Mouse (Mus musculus) heart, postnatal 4 days (tissue): Measurements from ENCODE around the gene Olfr231. TPM values are rescaled to one million over a fixed set of nuclear protein-coding genes. Genes with fewer than 3 reads are reported as not detected.

Experiments
- DNase-seq: peaks from one replicate; pipeline ENCODE4 v3.0.0; 2021
- total RNA-seq, 2 experiments: library from RNA; stranded (reverse); gene quantifications; 2 replicates each; pipeline ENCODE4 v1.2.3; 2021

Gene Olfr231
- total RNA-seq: not detected

GRCm38 (mm10) chr1:174121062-174121461 lies at the start of gene Olfr231:
TSS of gene Olfr231 (minus strand) at chr1:174121162.
- no peak for DNase-seq

- no peak for DNase-seq
Observed at GRCm38 (mm10) chr1:174169024-174169423, 48.1 kb upstream of the Olfr231 start.

- no peak for DNase-seq
Observed at GRCm38 (mm10) chr1:174159095-174159494, 38.1 kb upstream of the Olfr231 start.

GRCm38 (mm10) chr1:174158512-174158911 lies 37.5 kb upstream of the Olfr231 start:
- no peak for DNase-seq

- no peak for DNase-seq
Observed at GRCm38 (mm10) chr1:174157622-174158021, 36.7 kb upstream of the Olfr231 start.

GRCm38 (mm10) chr1:174155333-174155732 lies 34.4 kb upstream of the Olfr231 start, which contains the start of gene Olfr420:
TSS of gene Olfr420 (plus strand) at chr1:174155633.
- DNase-seq: no peak

- DNase-seq: no peak
Observed at GRCm38 (mm10) chr1:174149289-174149688, 28.3 kb upstream of the Olfr231 start.

- DNase-seq: no peak
Observed at GRCm38 (mm10) chr1:174146696-174147095, 25.7 kb upstream of the Olfr231 start.

- DNase-seq: no peak
Observed at GRCm38 (mm10) chr1:174141384-174141783, 20.4 kb upstream of the Olfr231 start.

- no peak for DNase-seq
Observed at GRCm38 (mm10) chr1:174131999-174132398, 11.0 kb upstream of the Olfr231 start.

GRCm38 (mm10) chr1:174131217-174131616 lies 10.3 kb upstream of the Olfr231 start, which contains the start of gene Olfr424:
TSS of gene Olfr424 (plus strand) at chr1:174131517.
- no peak for DNase-seq

GRCm38 (mm10) chr1:174103735-174104134 lies 17.2 kb downstream of the Olfr231 start:
- no peak for DNase-seq

GRCm38 (mm10) chr1:174096591-174096990 lies 24.4 kb downstream of the Olfr231 start, which contains the start of gene Olfr427:
TSS of gene Olfr427 (plus strand) at chr1:174096891.
- no peak for DNase-seq

GRCm38 (mm10) chr1:174084031-174084430 lies 36.9 kb downstream of the Olfr231 start, which contains the start of gene Olfr429:
TSS of gene Olfr429 (plus strand) at chr1:174084331.
- no peak for DNase-seq

GRCm38 (mm10) chr1:174066305-174066704 lies 54.7 kb downstream of the Olfr231 start, which contains the start of gene Olfr430:
TSS of gene Olfr430 (plus strand) at chr1:174066605.
- no peak for DNase-seq

Other genes with a start within 250 kb of the Olfr231 start
- gene Ifi211, start 208.1 kb downstream of the Olfr231 start, total RNA-seq: under 1 TPM; 0.24 to 0.36 TPM
- 1 to 10 TPM; 5.5 to 5.8 TPM for gene Mndal, start 178.7 kb downstream of the Olfr231 start, total RNA-seq
- 1 to 10 TPM; 4.7 to 5.7 TPM for gene Ifi203, start 178.5 kb downstream of the Olfr231 start, total RNA-seq
- not detected for gene Ifi202b, start 138.4 kb downstream of the Olfr231 start, total RNA-seq
- gene Ifi205, start 89.4 kb downstream of the Olfr231 start, total RNA-seq: under 1 TPM in 1 of 2 experiments, not detected in 1; 0.33 TPM
- not detected for gene Olfr433, start 80.5 kb downstream of the Olfr231 start, total RNA-seq
- not detected for gene Olfr432, start 72.0 kb downstream of the Olfr231 start, total RNA-seq
- gene Olfr430, start 54.6 kb downstream of the Olfr231 start, total RNA-seq: not detected
- not detected for gene Olfr429, start 36.8 kb downstream of the Olfr231 start, total RNA-seq
- gene Olfr427, start 24.3 kb downstream of the Olfr231 start, total RNA-seq: not detected
- not detected for gene Olfr424, start 10.4 kb upstream of the Olfr231 start, total RNA-seq
- gene Olfr420, start 34.5 kb upstream of the Olfr231 start, total RNA-seq: not detected
- 10 to 100 TPM in 1 of 2 experiments, 1 to 10 TPM in 1; 9.8 to 13.5 TPM for gene Spta1, start 51.6 kb upstream of the Olfr231 start, total RNA-seq
- gene Olfr419, start 130.9 kb upstream of the Olfr231 start, total RNA-seq: not detected
- not detected for gene Mptx1, start 209.4 kb upstream of the Olfr231 start, total RNA-seq
- gene Olfr417, start 244.0 kb upstream of the Olfr231 start, total RNA-seq: not detected